Mouse (Mus musculus): ENCODE results near the gene Zcchc14.

DNA sequence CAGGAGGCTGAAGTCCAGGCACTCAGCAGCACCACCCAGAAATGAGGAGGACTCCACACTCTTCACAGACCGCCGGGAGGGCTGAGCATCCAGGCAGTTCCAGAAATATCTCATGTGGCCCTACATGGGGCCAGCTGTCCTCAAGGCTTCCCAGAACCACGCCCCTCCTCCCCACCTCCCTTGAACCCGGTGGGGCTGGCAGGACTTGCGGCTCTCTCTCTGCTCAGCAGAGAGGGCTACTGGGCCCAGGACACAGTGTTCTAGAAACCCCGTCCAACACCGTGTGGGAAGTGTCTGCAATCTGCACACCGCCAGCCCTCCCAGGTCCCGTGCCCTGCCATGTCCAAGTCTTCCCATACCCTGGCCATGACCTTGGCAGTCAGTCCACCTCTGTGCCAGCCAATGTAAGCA is 89.8 kb downstream of the Zcchc14 start:
- TF ChIP-seq POLR2A (IDR thresholded peaks at IDR 0.05; ENCODE audit: low read depth, low read length) (no peak), CTCF (conservative IDR thresholded peaks at IDR 0.05; ENCODE audit: insufficient read depth, insufficient read length, low read depth, low read length) (no peak)

All from kidney, adult 2 months (tissue).